Mouse (Mus musculus): ENCODE data around the gene Lrrtm3.

DNA sequence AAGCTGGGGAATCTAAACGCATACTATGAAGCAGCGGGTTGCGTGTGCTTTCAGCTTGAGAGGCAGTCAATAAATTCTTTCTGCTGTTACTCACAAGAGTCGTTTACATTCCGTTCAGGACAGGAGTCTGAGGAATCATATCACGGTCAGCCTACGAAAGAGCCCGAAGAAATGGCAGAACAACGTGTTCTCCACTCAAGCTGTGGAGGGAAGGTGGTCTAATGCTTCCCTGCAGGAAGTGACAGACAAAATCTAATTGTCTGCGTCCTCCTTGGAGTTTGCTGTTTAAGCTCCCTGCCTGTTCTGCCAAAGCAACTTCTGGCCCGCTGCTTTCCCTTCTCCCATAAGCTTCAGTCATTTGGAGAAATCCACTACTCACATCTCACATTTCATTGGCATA, 112.0 kb downstream of the Lrrtm3 start:
- TF ChIP-seq TAL1 (IDR thresholded peaks at IDR 0.05; ENCODE audit: low read length) (no peak), GATA1 (IDR thresholded peaks at IDR 0.05; ENCODE audit: low read length) (no peak)

All from erythroblast, embryonic 14.5 days (primary cell).